Mouse (Mus musculus) gastrocnemius, adult 2 months (tissue): ENCODE measurements at regions not wholly inside any gene's neighbourhood (a gene's known extent, or its start where the extent isn't known, plus 50 kb on each side); places are given as distances from the start of the nearest gene placed in this dataset.

ENCODE experiments used
- DNase-seq: peaks from one replicate; pipeline ENCODE4 v3.0.0; 2022
- H3K27ac ChIP-seq: fragments of 200-600 bp; 2 replicates; pipeline ENCODE4 v1.8.1; 2022; ENCODE audit warnings: mild to moderate bottlenecking
- H3K4me3 ChIP-seq: fragments of 200-600 bp; 2 replicates; pipeline ENCODE4 v1.8.1; 2022; ENCODE audit warnings: mild to moderate bottlenecking, moderate library complexity
- CTCF ChIP-seq: fragments of 200-600 bp; IDR thresholded peaks from 2 replicates; pipeline ENCODE4 v1.8.1; 2022; ENCODE audit warnings: antibody characterized with exemption, mild to moderate bottlenecking, moderate library complexity
- intact Hi-C: fragments of 180-260 bp; cut with DNase I; formaldehyde crosslinking; loops from one replicate; pipeline ENCODE4 v1.15.1; 2025

DNA sequence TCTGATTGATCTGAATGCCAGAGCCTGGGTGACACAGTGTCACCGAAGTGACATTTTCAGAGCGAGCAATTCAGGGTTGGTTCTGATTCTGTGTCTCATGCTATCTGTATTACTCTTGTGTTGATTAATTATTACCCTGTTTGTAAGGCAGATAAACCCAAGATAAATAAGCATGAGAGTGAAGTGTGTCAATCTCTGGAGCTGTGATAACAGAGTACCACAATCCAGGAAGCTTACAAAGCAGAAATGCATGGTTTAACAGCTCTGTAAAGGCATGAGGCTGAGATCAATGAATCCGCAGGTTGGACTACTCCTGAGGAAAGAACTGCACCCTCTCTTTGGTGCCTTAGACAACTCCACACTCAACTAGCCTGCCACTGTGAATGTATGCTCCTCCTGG, 218.5 kb upstream of the Tle4 start:
- intact Hi-C loops = no loop called here
- DNase-seq = no peak
- TF ChIP-seq CTCF = no peak
- Histone ChIP-seq H3K4me3 (no peak overlapping the region), H3K27ac (no peak overlapping the region)

DNA sequence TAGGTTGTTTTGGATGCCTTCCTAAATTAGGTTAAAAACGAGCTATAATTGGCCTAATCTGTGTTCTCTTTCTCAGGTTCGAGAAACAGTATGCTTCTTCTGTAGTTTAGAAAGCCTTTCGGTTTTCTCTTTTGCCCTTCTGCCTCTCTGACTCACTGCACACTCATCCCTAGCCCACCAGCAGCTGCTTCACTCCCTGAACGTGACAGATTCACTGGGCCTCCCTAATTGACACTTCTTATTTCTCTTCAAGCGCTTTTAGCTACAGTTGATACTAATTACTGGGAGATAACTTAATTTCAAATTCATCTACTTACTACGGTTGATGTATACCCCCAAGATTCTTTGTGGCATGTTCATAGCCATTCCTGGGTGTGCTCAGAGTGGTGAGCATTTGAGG, 208.9 kb upstream of the Tle4 start:
- intact Hi-C loops = no loop called here
- no peak overlapping the region for H3K27ac ChIP-seq
- no peak for TF ChIP-seq CTCF
- no peak for DNase-seq
- H3K4me3 ChIP-seq = no peak overlapping the region

- intact Hi-C loops = no loop called here
- no peak for DNase-seq
- TF ChIP-seq CTCF = no peak
- H3K4me3 ChIP-seq = no peak overlapping the region
- no peak overlapping the region for H3K27ac ChIP-seq
Measured at GRCm38 (mm10) chr19:14802909-14803650, 205.2 kb upstream of the Tle4 start.

DNA sequence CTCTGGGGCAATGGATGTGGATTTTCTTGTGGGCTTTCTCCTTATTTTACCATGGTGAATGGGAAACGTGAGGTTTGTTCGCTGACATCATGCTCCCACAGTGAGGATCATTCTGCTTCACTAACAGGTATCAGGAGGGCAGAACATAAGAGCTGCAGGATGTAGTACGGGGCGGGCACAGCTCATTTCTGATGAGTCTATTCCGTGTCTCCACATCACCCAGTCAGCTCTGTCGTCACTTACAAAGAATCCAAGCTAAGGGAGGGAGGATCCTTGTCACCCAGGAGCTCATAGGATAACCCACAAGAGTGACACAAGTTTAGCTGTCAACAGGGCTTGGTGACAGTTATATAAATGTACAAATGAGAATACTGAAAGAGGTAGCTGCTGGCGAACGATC, 203.8 kb upstream of the Tle4 start:
- Histone ChIP-seq H3K4me3 (no peak overlapping the region), H3K27ac (no peak overlapping the region)
- DNase-seq = no peak
- no peak for TF ChIP-seq CTCF
- intact Hi-C loops = no loop called here

GRCm38 (mm10) chr19:14799002-14799401, 201.2 kb upstream of the Tle4 start:
- no peak for TF ChIP-seq CTCF
- intact Hi-C loops = no loop called here
- no peak overlapping the region for H3K4me3 ChIP-seq
- H3K27ac ChIP-seq = no peak overlapping the region
- no peak for DNase-seq

DNA sequence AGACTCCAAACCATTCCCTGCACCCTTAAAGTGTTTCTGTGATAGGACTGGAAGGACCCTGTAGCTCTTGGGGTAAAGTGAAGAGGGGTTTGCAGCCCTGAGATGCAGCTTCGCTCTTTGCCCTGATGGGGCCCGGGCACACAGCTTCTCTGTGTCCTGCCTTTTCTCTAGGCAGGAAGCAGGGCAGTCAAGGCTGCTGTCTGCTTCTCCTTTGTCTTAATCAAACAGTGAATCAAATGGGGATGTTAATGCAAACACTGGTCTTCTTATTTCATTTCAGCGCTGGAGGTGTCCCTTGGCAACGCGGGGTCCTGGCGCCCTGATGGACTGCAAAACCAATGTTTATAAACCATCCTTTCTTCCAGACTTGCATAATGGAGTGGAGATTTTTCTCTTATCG, 200.6 kb upstream of the Tle4 start:
- no peak overlapping the region for H3K4me3 ChIP-seq
- intact Hi-C loops = no loop called here
- TF ChIP-seq CTCF = no peak
- no peak for DNase-seq
- no peak overlapping the region for H3K27ac ChIP-seq

DNA sequence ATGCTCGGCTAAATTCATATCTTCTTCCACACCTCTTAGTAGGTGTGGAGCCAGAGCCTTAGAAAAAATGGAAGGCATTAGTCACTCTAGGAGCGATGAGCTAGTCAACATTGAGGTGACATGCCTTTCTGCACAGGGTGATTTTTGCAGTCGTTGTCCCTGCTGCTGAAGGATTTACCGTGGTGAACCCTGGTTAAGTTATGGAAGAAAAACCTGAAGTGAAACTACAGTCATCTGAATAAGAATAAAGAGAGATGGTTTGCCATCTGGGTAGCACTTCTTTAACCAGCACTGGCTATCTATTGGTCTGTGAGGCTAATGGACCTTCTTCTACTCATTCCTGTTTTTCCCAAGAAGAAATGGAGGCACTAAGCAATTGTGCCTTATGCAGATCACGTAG, 198.1 kb upstream of the Tle4 start:
- H3K4me3 ChIP-seq = no peak overlapping the region
- H3K27ac ChIP-seq = no peak overlapping the region
- TF ChIP-seq CTCF = no peak
- intact Hi-C loops = no loop called here
- no peak for DNase-seq

DNA sequence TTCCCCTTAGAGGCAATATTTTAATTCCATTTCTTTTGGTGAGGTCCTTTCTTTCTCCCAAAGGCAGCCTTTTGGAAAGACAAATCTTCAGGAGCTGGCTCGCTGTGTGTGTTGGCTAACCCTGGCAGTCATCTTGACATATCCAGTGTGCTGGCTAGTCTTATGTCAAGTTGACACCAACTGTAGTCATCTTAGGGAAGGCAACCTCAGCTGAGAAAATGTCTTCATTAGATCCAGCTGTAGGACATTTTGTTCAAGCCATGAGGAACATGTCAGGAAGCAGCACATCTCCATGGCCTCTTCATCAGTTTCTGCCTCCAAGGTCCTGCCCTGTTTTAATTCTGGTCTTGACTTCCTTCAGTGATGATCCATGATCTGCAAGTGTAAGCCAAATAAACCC, 192.1 kb upstream of the Tle4 start:
- no peak overlapping the region for H3K27ac ChIP-seq
- no peak for TF ChIP-seq CTCF
- no peak overlapping the region for H3K4me3 ChIP-seq
- no peak for DNase-seq
- intact Hi-C loops = no loop called here

DNA sequence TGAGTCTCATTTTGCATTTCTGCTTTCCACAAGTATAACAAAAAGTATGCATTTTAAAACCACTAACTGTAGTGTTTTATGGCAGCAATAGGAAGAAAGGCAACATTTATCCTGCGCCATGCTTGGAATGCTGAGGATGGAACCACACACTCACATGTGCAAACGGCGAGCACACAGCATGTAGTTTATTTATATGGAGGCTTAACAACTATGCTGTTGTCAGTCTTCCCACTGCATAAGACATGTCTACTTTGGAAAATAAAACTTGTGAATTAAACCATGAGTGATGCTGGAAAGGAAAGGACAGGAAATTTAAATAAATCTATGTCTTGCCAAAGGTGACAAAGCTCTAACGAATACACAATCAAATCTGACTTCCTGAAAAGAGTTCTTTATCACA, 190.8 kb upstream of the Tle4 start:
- H3K27ac ChIP-seq = no peak overlapping the region
- intact Hi-C loops = no loop called here
- no peak for DNase-seq
- TF ChIP-seq CTCF = no peak
- no peak overlapping the region for H3K4me3 ChIP-seq

GRCm38 (mm10) chr19:14786868-14787267, 189.0 kb upstream of the Tle4 start:
- Histone ChIP-seq H3K27ac (no peak overlapping the region), H3K4me3 (no peak overlapping the region)
- DNase-seq = no peak
- TF ChIP-seq CTCF = no peak
- intact Hi-C loops = no loop called here

GRCm38 (mm10) chr19:14785661-14786060, 187.8 kb upstream of the Tle4 start:
- no peak overlapping the region for H3K27ac ChIP-seq
- TF ChIP-seq CTCF = no peak

GRCm38 (mm10) chr19:14777709-14778108, 179.9 kb upstream of the Tle4 start:
- Histone ChIP-seq H3K4me3 (no peak overlapping the region), H3K27ac (no peak overlapping the region)
- TF ChIP-seq CTCF = no peak
- DNase-seq = no peak
- intact Hi-C loops = no loop called here

More at GRCm38 (mm10) chr19:14785661-14786060, 187.8 kb upstream of the Tle4 start:
- no peak overlapping the region for H3K4me3 ChIP-seq
- intact Hi-C loops = no loop called here
- no peak for DNase-seq

DNA sequence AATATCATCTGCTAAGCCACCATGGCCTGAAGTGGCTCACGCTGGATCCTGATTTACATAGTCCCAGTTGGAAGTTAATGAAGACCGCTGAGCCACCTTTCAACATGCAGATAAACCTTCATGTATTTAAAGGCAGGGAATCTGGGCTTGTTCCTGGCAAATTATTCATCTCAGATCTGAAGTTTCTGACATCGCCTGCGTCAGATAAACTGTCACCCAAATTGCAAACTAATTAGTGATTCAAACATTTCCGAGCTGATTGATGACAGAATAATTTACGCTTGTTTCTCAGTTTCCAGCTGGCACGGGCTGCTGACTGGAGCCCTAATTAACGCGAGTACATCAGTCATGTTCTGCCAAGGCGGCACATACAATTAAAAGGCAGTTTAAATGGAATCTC, 179.3 kb upstream of the Tle4 start:
- TF ChIP-seq CTCF = no peak
- DNase-seq = no peak
- intact Hi-C loops = no loop called here
- H3K27ac ChIP-seq = no peak overlapping the region
- no peak overlapping the region for H3K4me3 ChIP-seq

DNA sequence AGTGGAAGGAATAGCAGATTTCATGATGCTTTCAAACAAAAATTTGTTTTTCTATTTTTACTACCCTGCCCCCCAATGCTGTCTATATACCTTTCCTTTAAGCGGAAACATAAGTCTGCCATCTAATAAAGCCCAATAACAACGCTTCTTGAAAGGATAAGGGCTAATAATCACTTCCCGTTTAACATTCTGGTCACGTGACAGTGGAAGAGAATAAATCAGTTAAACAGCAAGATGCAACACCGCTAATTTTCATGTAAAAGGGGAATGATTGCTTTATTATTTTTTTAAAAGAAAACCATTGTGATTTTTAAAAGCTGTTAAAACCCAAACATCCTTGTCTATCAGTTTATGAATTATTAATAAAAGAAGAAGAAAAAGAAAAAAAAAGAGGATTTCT, 178.9 kb upstream of the Tle4 start:
- intact Hi-C loops = no loop called here
- no peak overlapping the region for H3K27ac ChIP-seq
- H3K4me3 ChIP-seq = no peak overlapping the region
- DNase-seq = no peak
- no peak for TF ChIP-seq CTCF
